Mouse (Mus musculus) midbrain, postnatal 0 days (tissue): ENCODE results near the gene Gm10309. TPM values are rescaled to one million over a fixed set of nuclear protein-coding genes. Genes with fewer than 3 reads are reported as not detected.
A peak's percentile ranks its signal among the peaks of the same experiment; 100 is the strongest.

Source experiments
- ATAC-seq: fragments of 200-750 bp; cut with Nextera tagmentation; 2 replicates; pipeline ENCODE4 v1.8.0; 2017; ENCODE audit warnings: moderate number of reproducible peaks, mild to moderate bottlenecking, moderate TSS enrichment, moderate library complexity; ENCODE audit not compliant: low FRiP score
- DNase-seq: peaks from one replicate; pipeline ENCODE4 v3.0.0-alpha.2; 2015; ENCODE audit warnings: low spot score
- H3K27ac ChIP-seq: fragments of 300-500 bp; sonication (generic); 2 replicates; pipeline ENCODE4 v1.5.1; 2014; ENCODE audit warnings: low read depth, mild to moderate bottlenecking, low read length, mixed read lengths
- H3K27me3 ChIP-seq: fragments of 300-500 bp; sonication (generic); 2 replicates; pipeline ENCODE4 v1.6.1; 2014; ENCODE audit warnings: low read length, control low read depth, mixed read lengths; ENCODE audit not compliant: insufficient read depth
- H3K36me3 ChIP-seq: fragments of 300-500 bp; sonication (generic); 2 replicates; pipeline ENCODE4 v1.6.1; 2014; ENCODE audit warnings: low read length, control low read depth, mixed read lengths; ENCODE audit not compliant: insufficient read depth
- H3K4me1 ChIP-seq: fragments of 300-500 bp; sonication (generic); 2 replicates; pipeline ENCODE4 v1.6.1; 2014; ENCODE audit warnings: mild to moderate bottlenecking, control low read depth, antibody characterized with exemption, low read length, mixed read lengths; ENCODE audit not compliant: insufficient read depth
- H3K4me2 ChIP-seq: fragments of 300-500 bp; sonication (generic); 2 replicates; pipeline ENCODE4 v1.6.1; 2014; ENCODE audit warnings: low read depth, mild to moderate bottlenecking, low read length, mixed read lengths; ENCODE audit not compliant: poor library complexity, severe bottlenecking
- H3K4me3 ChIP-seq: fragments of 300-500 bp; sonication (generic); 2 replicates; pipeline ENCODE4 v1.5.1; 2014; ENCODE audit warnings: low read depth, mild to moderate bottlenecking, low read length, moderate library complexity
- H3K9ac ChIP-seq: fragments of 300-500 bp; sonication (generic); replicated peaks from 2 replicates; pipeline ENCODE4 v1.6.1; 2014; ENCODE audit warnings: mild to moderate bottlenecking, low read length, moderate library complexity, mixed read lengths; ENCODE audit not compliant: poor library complexity, severe bottlenecking
- H3K9me3 ChIP-seq: fragments of 300-500 bp; sonication (generic); 2 replicates; pipeline ENCODE4 v1.6.1; 2016; ENCODE audit warnings: low read length, control low read depth
- CTCF ChIP-seq: IDR thresholded peaks from 2 replicates; pipeline ENCODE4 v1.5.1; 2016; ENCODE audit warnings: antibody characterized with exemption, mild to moderate bottlenecking
- WGBS: fragments of 180-500 bp; shearing (Covaris S2); extraction: QIAGEN DNeasy Blood & Tissue Kit; methylation state at CpG from one replicate; pipeline ENCODE4 v1.1.7; 2014; 5-methylcytosine and 5-hydroxymethylcytosine counted together
- polyA plus RNA-seq: library from polyadenylated mRNA; unstranded; fragments of >200 nt; fragmentation: Nextera tagmentation; extraction: Ambion mirVana; gene quantifications from 2 replicates; pipeline ENCODE4 v1.2.1, GENCODE M21; 2015
- total RNA-seq: library from RNA; depleted of rRNA; stranded (reverse); fragments of >200 nt; gene quantifications from 2 replicates; pipeline ENCODE4 v1.2.3, GENCODE M21; 2014

The Gm10309 gene
- total and polyA plus RNA-seq, 2 experiments from 2014 or later, result 0.32 TPM; not detected in 1

DNA sequence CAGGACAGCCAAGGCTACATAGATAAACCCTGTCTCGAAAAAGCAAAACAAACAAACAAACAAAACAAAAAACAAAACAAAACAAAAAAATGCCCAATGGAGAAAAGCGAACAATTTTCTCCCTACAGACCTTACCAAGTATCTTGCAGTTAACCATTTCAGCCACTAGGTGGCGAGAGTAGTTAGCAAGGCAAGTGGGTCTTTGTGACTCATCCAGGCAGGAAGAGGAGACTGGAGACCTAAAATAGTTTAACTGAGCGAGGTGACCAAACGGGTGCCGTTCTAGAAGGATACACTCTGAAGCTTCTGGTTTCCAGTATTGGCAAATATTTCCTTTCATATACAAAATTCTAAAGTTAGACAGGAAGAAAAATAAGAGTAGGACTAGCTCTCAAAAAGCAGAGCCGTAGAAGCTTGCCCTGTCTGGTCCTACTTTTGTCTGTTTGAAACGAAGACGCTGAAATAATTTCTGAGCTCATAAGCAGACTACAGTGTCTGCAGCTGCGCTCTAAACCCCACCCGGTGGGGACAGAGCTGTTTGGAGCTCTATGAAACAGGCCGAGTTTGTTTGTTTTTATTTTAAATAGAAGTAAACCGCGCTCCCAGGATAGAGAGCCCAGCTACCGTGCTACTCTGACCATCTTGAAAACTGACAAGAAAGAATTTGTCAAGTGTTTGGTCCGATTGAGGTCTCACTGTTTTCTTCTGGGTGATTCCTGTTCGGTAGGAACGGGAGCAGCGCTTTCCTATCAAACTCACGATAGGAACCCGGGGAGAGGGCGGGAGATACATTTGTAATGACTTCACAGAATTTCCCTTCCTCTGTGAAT, 31.0 kb upstream of the Gm10309 start:
- Histone ChIP-seq H3K27ac (no peak overlapping the region), H3K36me3 (no peaks in the 10 kb centered on the region), H3K4me1 (0 out of 2 replicates have a peak, but pooled peaks cover 4% of the 10 kb centered on the region), H3K4me3 (peak overlapping the region; percentile 8; the same call in 1 of the 2 replicates), H3K9me3 (no peaks in the 10 kb centered on the region), H3K27me3 (no peaks in the 10 kb centered on the region), H3K9ac (no peak overlapping the region), H3K4me2 (peak overlapping the region; percentile 26)
- peak; percentile 96 for TF ChIP-seq CTCF
- ATAC-seq (no peak), DNase-seq (peak; percentile 92)
- WGBS, result 38% methylated on average over 22 of the region's 22 CpGs

DNA sequence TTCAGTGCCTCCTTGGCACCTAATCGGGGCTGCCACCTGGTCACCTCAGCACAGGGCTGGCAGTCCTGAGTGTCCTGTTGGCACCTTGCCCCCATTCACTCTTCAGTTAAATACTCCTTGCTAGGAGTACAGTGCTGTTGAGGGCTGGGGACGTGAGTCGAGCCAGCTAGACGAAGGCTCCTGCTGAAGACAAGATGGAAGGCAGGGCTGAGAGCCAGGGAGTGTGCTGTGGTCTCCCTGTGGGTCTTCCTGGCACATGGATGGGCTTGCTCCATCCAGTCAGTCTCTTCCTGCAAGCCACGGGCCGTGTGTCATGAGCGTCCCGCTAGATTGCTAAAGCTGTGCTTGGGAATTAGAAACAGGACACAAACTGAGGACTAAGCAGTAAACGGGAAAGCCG, 30.1 kb upstream of the Gm10309 start:
- WGBS, result 74% methylated on average over 10 of the region's 10 CpGs
- Histone ChIP-seq H3K4me2 (no peak overlapping the region), H3K36me3 (no peaks in the 10 kb centered on the region), H3K9ac (no peak overlapping the region), H3K4me3 (no peak overlapping the region), H3K9me3 (no peaks in the 10 kb centered on the region), H3K27ac (no peak overlapping the region), H3K27me3 (no peaks in the 10 kb centered on the region), H3K4me1 (0 out of 2 replicates have a peak, but pooled peaks cover 4% of the 10 kb centered on the region)
- TF ChIP-seq CTCF, result no peak
- ATAC-seq (0 out of 2 replicates have a peak, but pooled peaks have one; percentile 2), DNase-seq (peak; percentile 38)

DNA sequence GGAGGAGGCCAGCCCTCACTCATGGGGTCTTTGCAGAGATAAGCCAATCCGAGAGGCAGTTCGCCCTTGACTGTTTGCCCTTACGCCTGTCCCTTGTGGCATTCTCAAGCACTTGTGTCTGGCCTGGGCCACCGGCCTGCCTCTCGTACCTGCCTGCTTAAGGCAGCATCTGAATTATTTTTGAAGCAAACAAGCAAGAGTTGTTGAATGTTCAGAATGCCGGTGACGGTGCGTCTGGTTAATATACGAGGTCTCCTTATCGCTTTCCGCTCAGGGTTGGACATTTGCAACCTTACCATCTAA, 28.5 kb upstream of the Gm10309 start:
- H3K9ac ChIP-seq, result no peak overlapping the region
- 0 out of 2 replicates have a peak, but pooled peaks cover 4% of the 10 kb centered on the region for H3K4me1 ChIP-seq
- H3K27me3 ChIP-seq, result no peaks in the 10 kb centered on the region
- no peak for DNase-seq
- no peaks in the 10 kb centered on the region for H3K36me3 ChIP-seq
- H3K9me3 ChIP-seq, result no peaks in the 10 kb centered on the region
- no peak overlapping the region for H3K4me3 ChIP-seq
- no peak for TF ChIP-seq CTCF
- no peak for ATAC-seq
- 86% methylated on average over 11 of the region's 11 CpGs for WGBS
- H3K27ac ChIP-seq, result no peak overlapping the region
- no peak overlapping the region for H3K4me2 ChIP-seq

DNA sequence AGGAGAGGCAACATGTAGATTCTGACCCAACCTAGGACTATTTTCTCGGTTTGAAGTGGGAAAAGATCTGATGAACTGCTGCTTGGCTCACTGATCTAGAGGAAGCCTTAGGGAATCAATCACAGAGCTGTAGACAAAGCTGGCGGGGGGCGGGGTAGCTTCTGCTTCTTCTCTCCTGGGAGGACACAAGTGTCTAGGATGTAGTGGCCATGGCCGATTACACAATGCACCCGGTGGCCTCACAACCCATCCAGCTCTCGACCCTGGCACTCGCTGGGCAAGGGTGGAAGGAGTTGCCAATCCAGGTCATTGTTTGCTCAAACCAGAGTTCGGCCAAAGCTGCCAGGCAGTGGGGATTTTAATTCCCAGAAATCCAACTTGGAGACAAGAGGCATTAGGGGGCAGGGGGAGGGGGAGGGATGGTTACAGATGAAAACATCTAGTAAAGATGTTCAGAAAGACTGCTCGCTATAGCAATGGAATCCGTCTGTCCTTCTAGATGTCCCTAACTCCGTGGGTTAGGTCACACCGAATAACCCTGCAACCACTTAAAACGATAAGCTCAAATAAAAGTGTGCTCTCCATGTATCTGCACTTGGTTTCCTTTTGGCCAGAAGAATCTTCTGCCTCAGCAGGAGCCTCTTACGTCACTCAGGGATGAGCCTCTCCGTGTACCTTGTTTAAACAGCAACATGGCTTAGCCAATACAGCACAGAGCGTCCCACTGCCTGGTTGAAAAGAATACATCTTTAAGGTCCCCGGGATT, 27.9 kb upstream of the Gm10309 start:
- ATAC-seq (no peak), DNase-seq (no peak)
- Histone ChIP-seq H3K36me3 (no peaks in the 10 kb centered on the region), H3K4me3 (no peak overlapping the region), H3K4me1 (0 out of 2 replicates have a peak, but pooled peaks cover 4% of the 10 kb centered on the region), H3K9ac (no peak overlapping the region), H3K27me3 (no peaks in the 10 kb centered on the region), H3K4me2 (no peak overlapping the region), H3K9me3 (no peaks in the 10 kb centered on the region), H3K27ac (no peak overlapping the region)
- 67% methylated on average over 17 of the region's 17 CpGs for WGBS
- no peak for TF ChIP-seq CTCF

DNA sequence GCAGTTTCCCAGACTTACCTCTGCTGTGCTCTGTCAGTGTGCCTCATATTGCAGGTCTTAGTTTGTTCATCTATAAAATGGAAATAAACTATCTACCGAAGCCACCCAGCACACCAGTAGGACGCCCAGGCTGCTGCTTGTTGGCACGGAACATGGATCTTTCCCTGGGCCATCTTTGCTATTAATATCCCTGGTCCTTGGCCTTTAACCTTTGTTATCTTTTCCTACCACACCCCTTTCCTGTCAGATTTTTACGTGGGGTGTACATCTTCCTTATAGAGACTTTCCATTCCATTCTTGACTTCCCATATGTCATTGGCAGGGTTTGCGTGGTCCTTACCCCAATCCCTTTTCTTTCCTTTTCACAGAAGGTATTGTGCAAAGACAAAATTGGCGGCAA, 26.2 kb upstream of the Gm10309 start:
- Histone ChIP-seq H3K9ac (no peak overlapping the region), H3K27ac (no peak overlapping the region), H3K9me3 (no peaks in the 10 kb centered on the region), H3K27me3 (no peaks in the 10 kb centered on the region), H3K4me3 (no peak overlapping the region), H3K36me3 (no peaks in the 10 kb centered on the region), H3K4me2 (no peak overlapping the region), H3K4me1 (0 out of 2 replicates have a peak, but pooled peaks cover 4% of the 10 kb centered on the region)
- DNase-seq (no peak), ATAC-seq (no peak)
- 90% methylated on average over 6 of the region's 6 CpGs for WGBS
- TF ChIP-seq CTCF, result no peak

DNA sequence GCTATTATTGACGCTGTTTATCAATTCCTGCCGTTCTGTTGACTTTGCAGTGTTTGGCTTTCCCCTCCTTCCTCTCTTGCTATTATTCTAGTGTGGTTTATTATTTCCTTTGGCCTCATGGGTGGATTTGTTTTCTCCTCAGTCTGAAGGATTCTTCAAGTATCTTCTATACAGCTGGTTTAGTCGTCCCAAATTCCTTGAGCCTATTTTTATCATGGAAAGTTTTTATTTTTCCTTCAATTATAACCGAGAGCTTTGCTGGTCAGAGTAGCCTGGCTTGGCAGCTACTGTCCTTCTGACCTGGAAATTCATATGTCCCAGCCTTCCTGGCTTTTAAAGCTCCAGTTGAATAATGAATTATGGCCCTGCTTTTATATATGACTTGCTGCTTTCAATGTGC, 24.4 kb upstream of the Gm10309 start:
- Histone ChIP-seq H3K27ac (no peak overlapping the region), H3K4me2 (no peak overlapping the region), H3K4me3 (no peak overlapping the region), H3K9ac (no peak overlapping the region), H3K9me3 (no peaks in the 10 kb centered on the region), H3K27me3 (no peaks in the 10 kb centered on the region), H3K36me3 (no peaks in the 10 kb centered on the region), H3K4me1 (0 out of 2 replicates have a peak, but pooled peaks cover 4% of the 10 kb centered on the region)
- no peak for ATAC-seq
- 75% methylated on average over 4 of the region's 4 CpGs for WGBS
- TF ChIP-seq CTCF, result no peak
- no peak for DNase-seq
